Mouse (Mus musculus): ENCODE results near the gene Sec14l5.

DNA sequence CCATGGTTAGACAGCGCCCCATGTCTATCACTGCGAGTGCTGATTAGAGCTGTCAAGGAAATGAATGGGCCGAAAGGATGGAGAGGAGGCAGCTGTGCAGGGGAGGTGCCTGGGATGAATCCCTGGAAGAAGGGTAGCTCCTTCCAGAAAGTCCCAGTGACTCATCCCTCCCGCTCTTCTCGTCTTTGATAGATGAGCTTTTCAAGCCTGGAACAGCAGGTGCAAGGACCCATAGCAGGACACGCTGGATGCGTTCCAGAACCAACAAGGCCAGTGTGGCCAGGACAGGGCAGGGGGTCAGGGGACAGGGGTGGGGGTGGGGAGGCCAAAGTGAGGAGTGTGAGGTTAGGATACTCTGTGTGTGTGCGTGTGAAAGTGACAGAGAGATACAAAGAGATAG, 12.3 kb downstream of the Sec14l5 start:
- TF ChIP-seq FLI1 (IDR thresholded peaks at IDR 0.05; ENCODE audit: low read length) (no peak), GATA1 (IDR thresholded peaks at IDR 0.05; ENCODE audit: borderline replicate concordance, low read length) (no peak)
